Mouse (Mus musculus): ENCODE measurements at regions not wholly inside any gene's neighbourhood (a gene's known extent, or its start where the extent isn't known, plus 50 kb on each side); places are given as distances from the start of the nearest gene placed in this dataset.
"Not testable (repeated sequence)": the region's sequence is repeated elsewhere in the genome, so short reads cannot be mapped to it uniquely, and the experiment has no call there.

- TF ChIP-seq CTCF (IDR thresholded peaks at IDR 0.05; ENCODE audit: control insufficient read depth, insufficient read depth, insufficient replicate concordance, low read depth, low read length); POLR2A (IDR thresholded peaks at IDR 0.05; ENCODE audit: control insufficient read depth, low read depth, low read length): not testable (repeated sequence)
Observed at GRCm38 (mm10) chr14:53054439-53054838, 558.9 kb upstream of the Olfr1507 start.

Data from testis, adult 2 months (tissue).